20 mouse cellular contexts compared by ENCODE assay signal in the genomic region with DNA sequence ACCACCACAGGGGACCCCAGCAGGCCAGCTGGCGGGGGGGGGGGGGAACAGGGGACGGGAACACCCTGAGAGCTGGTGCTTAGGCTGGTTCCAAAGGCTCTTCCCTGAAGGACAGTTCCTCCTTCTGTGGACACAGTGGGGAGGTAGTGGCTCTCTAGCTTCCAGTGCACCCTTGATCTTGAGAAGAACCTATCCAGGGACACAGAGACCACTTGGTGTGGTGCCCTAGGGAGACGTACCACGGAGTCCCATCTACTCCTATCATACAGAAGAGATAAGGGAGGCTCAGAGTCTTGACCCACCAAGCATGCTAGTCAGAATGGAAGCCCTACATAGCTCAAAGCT. TPM values are rescaled to one million over a fixed set of nuclear protein-coding genes. Genes with fewer than 3 reads are reported as not detected.
DNase-seq lines count a peak whose midpoint lies in the region; ATAC-seq lines count a peak whose summit lies in the region.
"Had no signal": no experiment of that assay in that cellular context is flagged by ENCODE, and none has a peak within 500 bp of the region (broad histone marks: within the 10 kb centered on the region; RNA-seq: fewer than 3 reads in every experiment).

No protein-coding gene starts in this region.

- H3K9me3 ChIP-seq in forebrain, embryonic 14.5 days (replicated peaks; ENCODE audit: control insufficient read depth, low read length), result no peaks in the 10 kb centered on the region
- H3K9me3 ChIP-seq in hindbrain, embryonic 13.5 days, result no peaks in the 10 kb centered on the region
- no peaks in the 10 kb centered on the region for H3K9me3 ChIP-seq in midbrain, embryonic 14.5 days (ENCODE audit: control insufficient read depth, low read length)
- H3K9me3 ChIP-seq: heart, embryonic 13.5 days; limb, embryonic 13.5 days; liver, embryonic 15.5 days had no signal

- H3K4me1 ChIP-seq in forebrain, embryonic 14.5 days (ENCODE audit: control insufficient read depth, insufficient read depth, low read length), result peaks cover 40% of the 10 kb centered on the region
- H3K4me1 ChIP-seq in hindbrain, embryonic 13.5 days (replicated peaks), result peaks cover 60% of the 10 kb centered on the region
- peaks cover 50% of the 10 kb centered on the region for H3K4me1 ChIP-seq in midbrain, embryonic 14.5 days (ENCODE audit: control insufficient read depth, insufficient read depth, low read length)
- H3K4me1 ChIP-seq: liver, embryonic 15.5 days had no signal

- H3K27ac ChIP-seq in forebrain, embryonic 14.5 days (ENCODE audit: low read depth, low read length), result peak overlapping the region; percentile 88
- peak overlapping the region; percentile 87 for H3K27ac ChIP-seq in hindbrain, embryonic 13.5 days
- peak overlapping the region; percentile 89 for H3K27ac ChIP-seq in midbrain, embryonic 14.5 days (replicated peaks; ENCODE audit: low read depth, low read length)
- H3K27ac ChIP-seq: heart, embryonic 13.5 days; limb, embryonic 13.5 days; liver, embryonic 15.5 days had no signal

- peak overlapping the region; percentile 9; the same call in 1 of the 2 replicates for H3K9ac ChIP-seq in forebrain, embryonic 14.5 days (ENCODE audit: low read length)
- H3K9ac ChIP-seq in hindbrain, embryonic 13.5 days, result no peak overlapping the region
- no peak overlapping the region; the same call in 1 of the 2 replicates for H3K9ac ChIP-seq in midbrain, embryonic 14.5 days (replicated peaks; ENCODE audit: low read length)
- H3K9ac ChIP-seq: heart, embryonic 13.5 days; limb, embryonic 13.5 days; liver, embryonic 15.5 days had no signal

- DNase-seq in forebrain, embryonic 14.5 days (ENCODE audit: low spot score), result no peak
- DNase-seq in midbrain, embryonic 14.5 days, result no peak
- no peak for DNase-seq in gastrocnemius, adult 8-10 months (ENCODE audit: low spot score in 2 of 2)
- DNase-seq in adrenal gland, adult 8-10 months, result no peak
- DNase-seq in thymus, postnatal 4 days, result no peak
- no peak for DNase-seq in lung, postnatal 36 days
- DNase-seq: adrenal gland, postnatal 36 days; cerebellum, adult 9-10 months; kidney, adult 18-20 months; kidney, postnatal 4 days; lung, postnatal 10 days; right cerebral cortex, postnatal 25 days; thymus, adult 18-20 months had no signal

- H3K27me3 ChIP-seq in forebrain, embryonic 14.5 days (replicated peaks; ENCODE audit: control insufficient read depth, insufficient read depth, low read length), result no peaks in the 10 kb centered on the region
- peaks cover 38% of the 10 kb centered on the region for H3K27me3 ChIP-seq in hindbrain, embryonic 13.5 days
- no peaks in the 10 kb centered on the region for H3K27me3 ChIP-seq in midbrain, embryonic 14.5 days (ENCODE audit: control insufficient read depth, insufficient read depth, low read length)

- ATAC-seq in forebrain, embryonic 14.5 days, result 0 out of 2 replicates have a peak, but pooled peaks have one; percentile 1
- ATAC-seq in hindbrain, embryonic 13.5 days (ENCODE audit: low FRiP score), result no peak
- peak; percentile 74; the same call in 1 of the 2 replicates for ATAC-seq in midbrain, embryonic 14.5 days (ENCODE audit: low FRiP score, low TSS enrichment)
- ATAC-seq: CD4-positive, CD25-positive, alpha-beta regulatory T cell, adult 4 months had no signal

- no peaks in the 10 kb centered on the region for H3K36me3 ChIP-seq in forebrain, embryonic 14.5 days (ENCODE audit: control insufficient read depth, insufficient read depth, low read length)
- peaks cover 6% of the 10 kb centered on the region for H3K36me3 ChIP-seq in hindbrain, embryonic 13.5 days
- no peaks in the 10 kb centered on the region for H3K36me3 ChIP-seq in midbrain, embryonic 14.5 days (ENCODE audit: control insufficient read depth, insufficient read depth, low read length)
- H3K36me3 ChIP-seq: heart, embryonic 13.5 days; limb, embryonic 13.5 days; liver, embryonic 15.5 days had no signal

- H3K4me3 ChIP-seq in forebrain, embryonic 14.5 days (ENCODE audit: low read depth, low read length), result no peak overlapping the region
- H3K4me3 ChIP-seq in hindbrain, embryonic 13.5 days, result no peak overlapping the region
- H3K4me3 ChIP-seq in midbrain, embryonic 14.5 days (replicated peaks; ENCODE audit: low read depth, low read length), result no peak overlapping the region
- H3K4me3 ChIP-seq: heart, embryonic 13.5 days; limb, embryonic 13.5 days; liver, embryonic 15.5 days had no signal

- no peak overlapping the region for H3K4me2 ChIP-seq in forebrain, embryonic 14.5 days (ENCODE audit: low read length)
- no peak overlapping the region for H3K4me2 ChIP-seq in hindbrain, embryonic 13.5 days
- H3K4me2 ChIP-seq in midbrain, embryonic 14.5 days (ENCODE audit: low read length), result peak overlapping the region; percentile 10; the same call in 1 of the 2 replicates
- H3K4me2 ChIP-seq: heart, embryonic 13.5 days; limb, embryonic 13.5 days; liver, embryonic 15.5 days had no signal

- WGBS in forebrain, embryonic 14.5 days, result 29% methylated on average over 4 of the region's 4 CpGs
- WGBS in hindbrain, embryonic 13.5 days, result 36% methylated on average over 4 of the region's 4 CpGs
- WGBS in midbrain, embryonic 14.5 days, result 18% methylated on average over 4 of the region's 4 CpGs

RNA-seq across cellular contexts. Expression of a gene that starts 28.7 kb away (rescaled TPM):
- polyA plus RNA-seq in forebrain, embryonic 14.5 days (2014; fragmentation: Nextera tagmentation; extraction: Ambion mirVana), result 7.9 and 9.6 TPM in 2 replicates
- polyA plus RNA-seq in hindbrain, embryonic 13.5 days (2015; fragmentation: Nextera tagmentation; extraction: Ambion mirVana), result 9.5 and 10.9 TPM in 2 replicates
- 16.4 and 18.0 TPM in 2 replicates for polyA plus RNA-seq in midbrain, embryonic 14.5 days (2014; fragmentation: Nextera tagmentation; extraction: Ambion mirVana)
- total RNA-seq in gastrocnemius, adult 8-10 months (2022), result 1 to 10 TPM in 2 of 4 experiments, under 1 TPM in 2; 0.31 to 1.1 (median 0.76) TPM
- 1 to 10 TPM; 1.4 to 3.1 (median 2.2) TPM for total RNA-seq in adrenal gland, adult 8-10 months (2022)
- total RNA-seq: MEL; monocyte, adult 5-6 weeks had no signal
- polyA plus RNA-seq: CD4-positive, CD25-positive, alpha-beta regulatory T cell, adult 4 months had no signal
